Mouse (Mus musculus) limb, embryonic 11.5 days (tissue): ENCODE results near the gene Gm49384. TPM values are rescaled to one million over a fixed set of nuclear protein-coding genes. Genes with fewer than 3 reads are reported as not detected.

ENCODE experiments used
- ATAC-seq: fragments of 200-750 bp; cut with Nextera tagmentation; 2 replicates; pipeline ENCODE4 v1.8.0; 2017; ENCODE audit warnings: low read depth; ENCODE audit not compliant: insufficient number of reproducible peaks, low FRiP score, low TSS enrichment
- DNase-seq: peaks from one replicate; pipeline ENCODE4 v3.0.0-alpha.2; 2015; ENCODE audit warnings: low spot score
- H3K27ac ChIP-seq: fragments of 300-500 bp; sonication (generic); replicated peaks from 2 replicates; pipeline ENCODE4 v1.5.1; 2014; ENCODE audit warnings: low read depth, mild to moderate bottlenecking, low read length
- H3K27me3 ChIP-seq: fragments of 300-500 bp; sonication (generic); 2 replicates; pipeline ENCODE4 v1.6.1; 2014; ENCODE audit warnings: mild to moderate bottlenecking, low read length, mixed read lengths; ENCODE audit not compliant: control insufficient read depth, insufficient read depth
- H3K36me3 ChIP-seq: fragments of 300-500 bp; sonication (generic); 2 replicates; pipeline ENCODE4 v1.6.1; 2014; ENCODE audit warnings: mild to moderate bottlenecking, low read length, moderate library complexity, mixed read lengths; ENCODE audit not compliant: control insufficient read depth, insufficient read depth
- H3K4me1 ChIP-seq: fragments of 300-500 bp; sonication (generic); 2 replicates; pipeline ENCODE4 v1.6.1; 2014; ENCODE audit warnings: low read length, mixed read lengths; ENCODE audit not compliant: control insufficient read depth, insufficient read depth
- H3K4me2 ChIP-seq: fragments of 300-500 bp; sonication (generic); 2 replicates; pipeline ENCODE4 v1.6.1; 2014; ENCODE audit warnings: low read depth, mild to moderate bottlenecking, moderate library complexity; ENCODE audit not compliant: severe bottlenecking
- H3K4me3 ChIP-seq: fragments of 300-500 bp; sonication (generic); 2 replicates; pipeline ENCODE4 v1.5.1; 2014; ENCODE audit warnings: low read depth, low read length
- H3K9ac ChIP-seq: fragments of 300-500 bp; sonication (generic); 2 replicates; pipeline ENCODE4 v1.6.1; 2014; ENCODE audit warnings: mild to moderate bottlenecking, low read length
- H3K9me3 ChIP-seq: fragments of 300-500 bp; sonication (generic); 2 replicates; pipeline ENCODE4 v1.6.1; 2016; ENCODE audit warnings: low read length; ENCODE audit not compliant: control insufficient read depth
- WGBS: fragments of 180-500 bp; shearing (Covaris S2); extraction: QIAGEN DNeasy Blood & Tissue Kit; methylation state at CpG from one replicate; pipeline ENCODE4 v1.1.7; 2014; 5-methylcytosine and 5-hydroxymethylcytosine counted together
- polyA plus RNA-seq: library from polyadenylated mRNA; unstranded; fragments of >200 nt; fragmentation: Nextera tagmentation; extraction: Ambion mirVana; gene quantifications from 2 replicates; pipeline ENCODE4 v1.2.1, GENCODE M21; 2014

Gm49384 gene
- 41.3 and 43.5 TPM in 2 replicates for polyA plus RNA-seq

- no peak within 1 kb of the TSS for H3K9ac ChIP-seq
- no peaks in the 10 kb centered on the region for H3K4me1 ChIP-seq
- ATAC-seq = no peak
- no peaks in the 10 kb centered on the region for H3K9me3 ChIP-seq
- no peak for DNase-seq
- H3K4me2 ChIP-seq = no peak within 1 kb of the TSS
- H3K27ac ChIP-seq = no peak within 1 kb of the TSS
- H3K36me3 ChIP-seq = peaks cover 14% of the 10 kb centered on the region; the same call in 1 of the 2 replicates
- no peaks in the 10 kb centered on the region for H3K27me3 ChIP-seq
- H3K4me3 ChIP-seq = no peak within 1 kb of the TSS
- 91% methylated on average over 16 of the region's 16 CpGs for WGBS
Observed at GRCm38 (mm10) chr12:69204052-69204833, at the start of gene Gm49384. Gm49384 (minus strand) TSS chr12:69204267.

- no peaks in the 10 kb centered on the region for H3K9me3 ChIP-seq
- ATAC-seq = no peak
- no peak overlapping the region for H3K4me3 ChIP-seq
- H3K27me3 ChIP-seq = no peaks in the 10 kb centered on the region
- 90% methylated on average over 1 of the region's 1 CpGs for WGBS
- H3K27ac ChIP-seq = no peak overlapping the region
- H3K4me2 ChIP-seq = no peak overlapping the region
- H3K9ac ChIP-seq = no peak overlapping the region
- DNase-seq = no peak
- H3K36me3 ChIP-seq = no peaks in the 10 kb centered on the region
- no peaks in the 10 kb centered on the region for H3K4me1 ChIP-seq
Observed at GRCm38 (mm10) chr12:69253806-69254205, 49.7 kb upstream of the Gm49384 start.

GRCm38 (mm10) chr12:69250756-69251155 lies 46.7 kb upstream of the Gm49384 start:
- Histone ChIP-seq H3K4me1 (no peaks in the 10 kb centered on the region), H3K36me3 (no peaks in the 10 kb centered on the region), H3K4me2 (no peak overlapping the region), H3K27me3 (no peaks in the 10 kb centered on the region), H3K4me3 (no peak overlapping the region), H3K9me3 (no peaks in the 10 kb centered on the region), H3K27ac (no peak overlapping the region), H3K9ac (no peak overlapping the region)
- ATAC-seq = no peak
- no peak for DNase-seq
- 89% methylated on average over 8 of the region's 8 CpGs for WGBS

- H3K9me3 ChIP-seq = no peaks in the 10 kb centered on the region
- no peak overlapping the region for H3K27ac ChIP-seq
- no peaks in the 10 kb centered on the region for H3K36me3 ChIP-seq
- no peak for ATAC-seq
- WGBS = 88% methylated on average over 4 of the region's 4 CpGs
- no peak overlapping the region for H3K4me2 ChIP-seq
- no peak overlapping the region for H3K9ac ChIP-seq
- H3K4me3 ChIP-seq = no peak overlapping the region
- H3K27me3 ChIP-seq = no peaks in the 10 kb centered on the region
- no peak for DNase-seq
- no peaks in the 10 kb centered on the region for H3K4me1 ChIP-seq
Observed at GRCm38 (mm10) chr12:69249766-69250165, 45.7 kb upstream of the Gm49384 start.

GRCm38 (mm10) chr12:69241771-69242431 lies 37.8 kb upstream of the Gm49384 start:
- Histone ChIP-seq H3K27me3 (no peaks in the 10 kb centered on the region), H3K4me3 (peak overlapping the region; percentile 73), H3K36me3 (no peaks in the 10 kb centered on the region), H3K9me3 (no peaks in the 10 kb centered on the region), H3K27ac (peak overlapping the region; percentile 61; the same call in 1 of the 2 replicates), H3K9ac (peak overlapping the region; percentile 88), H3K4me1 (no peaks in the 10 kb centered on the region), H3K4me2 (peak overlapping the region; percentile 66)
- WGBS = under 1% methylated on average over 60 of the region's 64 CpGs
- DNase-seq (peak; percentile 80), ATAC-seq (peak; percentile 87)

- Histone ChIP-seq H3K4me3 (peak overlapping the region; percentile 73), H3K27ac (peak overlapping the region; percentile 61; the same call in 1 of the 2 replicates), H3K9me3 (no peaks in the 10 kb centered on the region), H3K27me3 (no peaks in the 10 kb centered on the region), H3K4me2 (peak overlapping the region; percentile 66), H3K36me3 (no peaks in the 10 kb centered on the region), H3K4me1 (no peaks in the 10 kb centered on the region), H3K9ac (peak overlapping the region; percentile 88)
- ATAC-seq (peak; percentile 19; the same call in 1 of the 2 replicates), DNase-seq (peak; percentile 29)
- 0% methylated on average over 3 of the region's 3 CpGs for WGBS
Observed at GRCm38 (mm10) chr12:69241405-69241770, 37.3 kb upstream of the Gm49384 start.

GRCm38 (mm10) chr12:69240876-69241275 lies 36.8 kb upstream of the Gm49384 start, which contains the start of gene Klhdc1:
Klhdc1 (plus strand) TSS chr12:69241176.
- Histone ChIP-seq H3K9ac (peak within 1 kb of the TSS; percentile 88), H3K36me3 (no peaks in the 10 kb centered on the region), H3K27ac (peak within 1 kb of the TSS; percentile 61; the same call in 1 of the 2 replicates), H3K27me3 (no peaks in the 10 kb centered on the region), H3K4me2 (peak within 1 kb of the TSS; percentile 66), H3K4me1 (no peaks in the 10 kb centered on the region), H3K4me3 (peak within 1 kb of the TSS; percentile 73), H3K9me3 (no peaks in the 10 kb centered on the region)
- 65% methylated on average over 6 of the region's 6 CpGs for WGBS
- DNase-seq (no peak), ATAC-seq (no peak)

- ATAC-seq = no peak
- Histone ChIP-seq H3K4me1 (no peaks in the 10 kb centered on the region), H3K36me3 (no peaks in the 10 kb centered on the region), H3K4me3 (no peak overlapping the region), H3K27ac (no peak overlapping the region), H3K9me3 (no peaks in the 10 kb centered on the region), H3K9ac (no peak overlapping the region), H3K4me2 (no peak overlapping the region), H3K27me3 (no peaks in the 10 kb centered on the region)
- 41% methylated on average over 3 of the region's 3 CpGs for WGBS
- DNase-seq = no peak
Observed at GRCm38 (mm10) chr12:69238284-69238683, 34.2 kb upstream of the Gm49384 start.
